Mouse (Mus musculus): Measurements from ENCODE around the gene Pnp2.

GRCm38 (mm10) chr14:50929951-50930350 lies 25.8 kb upstream of the Pnp2 start:
- TF ChIP-seq FLI1 (IDR thresholded peaks at IDR 0.05; ENCODE audit: low read length), result no peak
- no peak for TF ChIP-seq GATA1 (IDR thresholded peaks at IDR 0.05; ENCODE audit: borderline replicate concordance, low read length)
